Mouse (Mus musculus) embryonic facial prominence, embryonic 15.5 days (tissue): ENCODE results near the gene Sema5a. TPM values are rescaled to one million over a fixed set of nuclear protein-coding genes. Genes with fewer than 3 reads are reported as not detected.

ENCODE experiments used
- ATAC-seq: fragments of 200-750 bp; cut with Nextera tagmentation; 2 replicates; pipeline ENCODE4 v1.8.0; 2017; ENCODE audit warnings: low read depth, moderate TSS enrichment; ENCODE audit not compliant: insufficient number of reproducible peaks, low FRiP score, low TSS enrichment
- H3K27ac ChIP-seq: fragments of 300-500 bp; sonication (generic); replicated peaks from 2 replicates; pipeline ENCODE4 v1.5.1; 2015; ENCODE audit warnings: mild to moderate bottlenecking, inconsistent platforms
- H3K27me3 ChIP-seq: fragments of 300-500 bp; sonication (generic); 2 replicates; pipeline ENCODE4 v1.6.1; 2015; ENCODE audit warnings: inconsistent platforms
- H3K36me3 ChIP-seq: fragments of 300-500 bp; sonication (generic); 2 replicates; pipeline ENCODE4 v1.6.1; 2015; ENCODE audit warnings: mild to moderate bottlenecking, inconsistent platforms
- H3K4me1 ChIP-seq: fragments of 300-500 bp; sonication (generic); 2 replicates; pipeline ENCODE4 v1.6.1; 2015; ENCODE audit warnings: inconsistent platforms
- H3K4me2 ChIP-seq: fragments of 300-500 bp; sonication (generic); replicated peaks from 2 replicates; pipeline ENCODE4 v1.6.1; 2015; ENCODE audit warnings: mild to moderate bottlenecking, inconsistent platforms
- H3K4me3 ChIP-seq: fragments of 300-500 bp; sonication (generic); replicated peaks from 2 replicates; pipeline ENCODE4 v1.5.1; 2015; ENCODE audit warnings: mild to moderate bottlenecking, inconsistent platforms
- H3K9ac ChIP-seq: fragments of 300-500 bp; sonication (generic); 2 replicates; pipeline ENCODE4 v1.6.1; 2015; ENCODE audit warnings: inconsistent platforms
- H3K9me3 ChIP-seq: fragments of 300-500 bp; sonication (generic); replicated peaks from 2 replicates; pipeline ENCODE4 v1.6.1; 2016; ENCODE audit warnings: inconsistent platforms
- WGBS: fragments of 180-500 bp; shearing (Covaris S2); methylation state at CpG from one replicate; pipeline ENCODE4 v1.1.7; 2015; 5-methylcytosine and 5-hydroxymethylcytosine counted together
- polyA plus RNA-seq: library from polyadenylated mRNA; unstranded; fragments of >200 nt; fragmentation: Nextera tagmentation; extraction: Ambion mirVana; gene quantifications from 2 replicates; pipeline ENCODE4 v1.2.1, GENCODE M21; 2015

The Sema5a gene
- polyA plus RNA-seq, 1 experiment from 2014 or later, result 30.8 TPM

- Histone ChIP-seq H3K9ac (no peak overlapping the region), H3K9me3 (no peaks in the 10 kb centered on the region), H3K36me3 (0 out of 2 replicates have a peak, but pooled peaks cover 5% of the 10 kb centered on the region), H3K4me2 (no peak overlapping the region), H3K27me3 (no peaks in the 10 kb centered on the region), H3K4me1 (no peaks in the 10 kb centered on the region), H3K4me3 (no peak overlapping the region), H3K27ac (no peak overlapping the region)
- WGBS, result 59% methylated on average over 2 of the region's 2 CpGs
- ATAC-seq, result no peak
Observed at GRCm38 (mm10) chr15:32610776-32611175, 366.2 kb downstream of the Sema5a start.

DNA sequence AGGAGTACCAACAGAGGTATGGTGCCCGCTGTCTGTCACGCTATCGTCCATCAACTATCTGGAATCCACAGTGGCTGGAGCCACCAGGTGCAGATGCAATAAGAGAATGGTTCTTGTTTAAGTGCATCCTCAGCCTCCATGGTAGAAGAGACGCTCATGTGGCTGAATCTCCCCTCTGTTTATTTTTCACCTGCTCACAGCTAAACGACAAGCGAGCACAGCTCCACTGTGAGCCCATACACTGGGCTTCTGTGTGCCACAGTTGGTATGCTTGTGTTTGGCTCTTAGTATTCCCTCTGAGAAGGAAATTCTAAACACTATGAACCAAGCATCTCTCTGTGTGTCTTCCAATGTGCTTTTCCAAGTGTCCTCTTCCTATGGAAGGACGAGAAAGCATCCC, 366.6 kb downstream of the Sema5a start:
- no peak overlapping the region for H3K4me2 ChIP-seq
- H3K9me3 ChIP-seq, result no peaks in the 10 kb centered on the region
- no peak overlapping the region for H3K4me3 ChIP-seq
- no peaks in the 10 kb centered on the region for H3K4me1 ChIP-seq
- no peaks in the 10 kb centered on the region for H3K27me3 ChIP-seq
- H3K36me3 ChIP-seq, result 0 out of 2 replicates have a peak, but pooled peaks cover 5% of the 10 kb centered on the region
- ATAC-seq, result no peak
- 88% methylated on average over 7 of the region's 7 CpGs for WGBS
- no peak overlapping the region for H3K9ac ChIP-seq
- H3K27ac ChIP-seq, result no peak overlapping the region

DNA sequence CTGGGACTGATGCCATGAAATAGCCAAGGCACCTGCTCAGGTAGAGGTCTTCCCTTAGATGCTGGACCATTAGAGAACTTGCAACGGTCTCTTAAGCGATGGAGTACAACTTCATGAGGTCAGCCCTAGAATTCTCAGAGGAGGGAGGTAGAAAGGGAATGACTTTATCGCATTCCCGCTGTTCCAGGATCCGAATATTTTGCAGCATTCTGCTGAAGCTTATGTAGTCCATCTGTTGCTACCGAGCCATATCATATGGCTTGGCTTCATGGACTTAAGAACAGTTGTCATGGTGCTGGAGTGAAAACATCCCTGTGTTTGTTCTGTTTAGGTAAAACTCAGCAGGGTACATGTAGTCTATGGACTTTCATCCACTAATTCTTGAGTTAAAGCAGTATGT, 369.1 kb downstream of the Sema5a start:
- no peak for ATAC-seq
- H3K36me3 ChIP-seq, result 0 out of 2 replicates have a peak, but pooled peaks cover 5% of the 10 kb centered on the region
- no peak overlapping the region for H3K4me3 ChIP-seq
- no peak overlapping the region for H3K9ac ChIP-seq
- no peak overlapping the region for H3K4me2 ChIP-seq
- no peaks in the 10 kb centered on the region for H3K9me3 ChIP-seq
- WGBS, result 82% methylated on average over 6 of the region's 6 CpGs
- H3K4me1 ChIP-seq, result no peaks in the 10 kb centered on the region
- no peak overlapping the region for H3K27ac ChIP-seq
- H3K27me3 ChIP-seq, result no peaks in the 10 kb centered on the region

DNA sequence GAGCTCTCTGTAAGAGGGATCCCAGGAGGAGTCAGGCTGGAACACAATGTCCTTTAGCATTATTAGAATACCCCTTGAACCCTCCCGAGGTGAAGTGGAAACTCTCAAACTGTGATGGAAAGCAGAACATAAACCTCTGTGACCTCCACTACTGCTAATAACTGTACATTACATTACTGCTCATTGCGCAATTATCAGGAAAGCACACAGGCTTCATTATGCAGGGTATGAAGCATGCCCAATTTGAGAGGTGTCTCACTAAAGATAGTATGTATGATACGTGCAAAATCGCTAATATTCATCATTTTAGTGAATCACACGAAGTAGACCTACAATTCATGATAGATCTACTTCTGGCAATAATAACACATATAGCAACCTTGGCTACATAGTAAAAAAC, 371.2 kb downstream of the Sema5a start:
- H3K27ac ChIP-seq, result no peak overlapping the region
- no peaks in the 10 kb centered on the region for H3K4me1 ChIP-seq
- H3K4me2 ChIP-seq, result no peak overlapping the region
- no peaks in the 10 kb centered on the region for H3K9me3 ChIP-seq
- ATAC-seq, result no peak
- H3K36me3 ChIP-seq, result no peaks in the 10 kb centered on the region
- no peaks in the 10 kb centered on the region for H3K27me3 ChIP-seq
- WGBS, result 92% methylated on average over 5 of the region's 5 CpGs
- H3K9ac ChIP-seq, result no peak overlapping the region
- H3K4me3 ChIP-seq, result no peak overlapping the region

DNA sequence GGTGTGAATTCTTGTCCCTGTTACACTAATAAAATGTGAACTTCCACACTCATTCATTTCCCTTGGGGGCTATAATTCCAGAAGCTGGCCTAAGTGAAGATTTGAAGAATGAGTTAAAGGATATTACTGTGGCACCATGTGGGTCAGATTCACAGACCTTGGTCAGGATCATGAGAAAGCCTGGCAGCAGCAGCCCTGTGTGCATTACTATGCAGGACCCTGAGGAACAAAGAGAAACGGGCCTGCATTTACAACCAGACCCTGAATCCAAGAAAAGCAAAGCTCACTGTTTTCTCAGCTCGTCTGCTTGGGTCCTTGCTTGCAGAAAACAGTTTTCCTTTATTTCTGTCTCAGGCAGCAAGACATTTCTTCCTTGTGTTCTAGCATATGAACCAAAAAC, 374.6 kb downstream of the Sema5a start:
- no peaks in the 10 kb centered on the region for H3K9me3 ChIP-seq
- H3K9ac ChIP-seq, result no peak overlapping the region
- no peak overlapping the region for H3K27ac ChIP-seq
- H3K36me3 ChIP-seq, result no peaks in the 10 kb centered on the region
- no peak for ATAC-seq
- 68% methylated on average over 2 of the region's 2 CpGs for WGBS
- no peak overlapping the region for H3K4me3 ChIP-seq
- no peak overlapping the region for H3K4me2 ChIP-seq
- no peaks in the 10 kb centered on the region for H3K4me1 ChIP-seq
- H3K27me3 ChIP-seq, result no peaks in the 10 kb centered on the region

DNA sequence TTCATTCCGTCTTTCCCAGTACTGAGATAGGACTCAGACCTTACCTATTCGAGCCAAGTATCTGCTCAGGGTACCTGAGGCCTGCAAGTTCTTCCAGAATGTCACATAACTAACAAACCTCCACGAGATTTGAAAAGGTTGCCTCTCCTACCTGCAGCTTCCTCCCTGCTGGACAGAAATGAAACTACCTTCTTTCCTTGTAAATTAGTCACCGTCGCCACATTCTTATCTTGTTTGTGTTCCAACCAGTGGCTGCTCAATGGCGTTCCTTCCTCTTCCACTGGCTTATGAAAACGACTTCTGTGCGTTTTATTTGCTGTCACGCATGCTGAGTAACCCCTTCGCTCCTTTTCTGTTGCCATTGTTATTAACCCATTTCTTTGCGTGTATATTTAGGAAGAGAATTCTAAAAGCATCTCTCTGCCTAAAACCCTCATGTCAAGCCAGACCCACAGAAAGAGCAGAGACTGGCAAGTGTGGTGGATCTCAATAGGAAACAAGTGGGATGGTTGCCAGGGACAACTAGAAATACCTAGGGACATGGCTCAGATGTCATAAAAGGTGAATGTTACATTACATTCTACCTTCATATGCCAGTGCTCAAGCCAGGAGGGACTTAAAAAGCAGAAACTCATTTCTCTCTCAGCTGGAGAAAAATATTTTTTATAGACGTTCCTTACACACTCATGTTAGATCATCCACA, 378.6 kb downstream of the Sema5a start:
- 88% methylated on average over 12 of the region's 12 CpGs for WGBS
- no peaks in the 10 kb centered on the region for H3K4me1 ChIP-seq
- no peaks in the 10 kb centered on the region for H3K9me3 ChIP-seq
- H3K36me3 ChIP-seq, result no peaks in the 10 kb centered on the region
- H3K9ac ChIP-seq, result no peak overlapping the region
- ATAC-seq, result no peak
- no peak overlapping the region for H3K4me2 ChIP-seq
- no peak overlapping the region for H3K27ac ChIP-seq
- H3K27me3 ChIP-seq, result no peaks in the 10 kb centered on the region
- no peak overlapping the region for H3K4me3 ChIP-seq

DNA sequence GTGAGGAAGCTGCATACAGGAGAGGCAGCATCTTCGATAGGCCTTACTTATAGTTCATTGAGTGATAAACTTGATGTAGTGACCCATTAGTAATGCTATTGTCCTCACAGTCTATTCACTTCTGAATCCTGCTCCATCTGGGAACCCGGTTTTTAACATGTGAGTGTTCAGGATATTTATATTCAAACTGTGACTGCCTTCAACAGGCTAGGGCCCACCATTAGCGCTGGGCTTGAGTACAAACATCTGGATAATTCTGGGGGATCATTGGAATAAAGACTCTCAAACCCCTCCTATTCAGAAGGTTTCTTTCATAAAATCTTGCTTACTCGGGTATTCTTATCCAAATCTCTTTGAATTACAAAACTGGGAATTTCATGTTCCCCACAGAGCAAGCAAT, 379.5 kb downstream of the Sema5a start:
- 66% methylated on average over 4 of the region's 4 CpGs for WGBS
- no peak for ATAC-seq
- H3K9me3 ChIP-seq, result no peaks in the 10 kb centered on the region
- no peak overlapping the region for H3K4me3 ChIP-seq
- no peaks in the 10 kb centered on the region for H3K27me3 ChIP-seq
- H3K4me2 ChIP-seq, result no peak overlapping the region
- no peaks in the 10 kb centered on the region for H3K4me1 ChIP-seq
- H3K36me3 ChIP-seq, result no peaks in the 10 kb centered on the region
- H3K9ac ChIP-seq, result no peak overlapping the region
- H3K27ac ChIP-seq, result no peak overlapping the region

DNA sequence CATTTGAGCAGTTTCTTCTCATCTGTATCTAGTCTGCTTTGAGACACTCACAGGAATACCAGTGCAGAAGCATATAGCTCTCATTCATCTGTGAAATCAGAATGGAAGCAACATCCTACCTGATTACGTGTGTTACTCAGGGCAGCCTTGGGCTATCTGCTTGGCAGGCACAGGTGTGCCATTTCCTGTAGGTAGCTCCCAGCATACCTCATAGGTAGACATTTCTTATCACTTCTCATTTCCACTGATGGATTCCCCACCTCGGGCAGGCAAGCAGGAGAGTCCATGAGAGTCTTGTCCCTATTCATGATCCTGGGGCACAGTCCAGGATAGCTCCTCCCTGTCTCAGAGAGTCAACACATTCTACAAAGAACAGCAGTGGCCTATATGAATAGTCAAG, 381.4 kb downstream of the Sema5a start:
- 87% methylated on average over 2 of the region's 2 CpGs for WGBS
- no peaks in the 10 kb centered on the region for H3K9me3 ChIP-seq
- no peak overlapping the region for H3K4me2 ChIP-seq
- H3K4me1 ChIP-seq, result no peaks in the 10 kb centered on the region
- no peak overlapping the region for H3K27ac ChIP-seq
- H3K36me3 ChIP-seq, result peaks cover 3% of the 10 kb centered on the region; the same call in 1 of the 2 replicates
- H3K9ac ChIP-seq, result no peak overlapping the region
- no peaks in the 10 kb centered on the region for H3K27me3 ChIP-seq
- no peak for ATAC-seq
- H3K4me3 ChIP-seq, result no peak overlapping the region

- Histone ChIP-seq H3K36me3 (peaks cover 6% of the 10 kb centered on the region; the same call in 1 of the 2 replicates), H3K27ac (no peak overlapping the region), H3K27me3 (no peaks in the 10 kb centered on the region), H3K9ac (no peak overlapping the region), H3K4me1 (no peaks in the 10 kb centered on the region), H3K4me2 (no peak overlapping the region), H3K4me3 (no peak overlapping the region), H3K9me3 (no peaks in the 10 kb centered on the region)
- 95% methylated on average over 8 of the region's 8 CpGs for WGBS
- no peak for ATAC-seq
Observed at GRCm38 (mm10) chr15:32633713-32634112, 389.1 kb downstream of the Sema5a start.

DNA sequence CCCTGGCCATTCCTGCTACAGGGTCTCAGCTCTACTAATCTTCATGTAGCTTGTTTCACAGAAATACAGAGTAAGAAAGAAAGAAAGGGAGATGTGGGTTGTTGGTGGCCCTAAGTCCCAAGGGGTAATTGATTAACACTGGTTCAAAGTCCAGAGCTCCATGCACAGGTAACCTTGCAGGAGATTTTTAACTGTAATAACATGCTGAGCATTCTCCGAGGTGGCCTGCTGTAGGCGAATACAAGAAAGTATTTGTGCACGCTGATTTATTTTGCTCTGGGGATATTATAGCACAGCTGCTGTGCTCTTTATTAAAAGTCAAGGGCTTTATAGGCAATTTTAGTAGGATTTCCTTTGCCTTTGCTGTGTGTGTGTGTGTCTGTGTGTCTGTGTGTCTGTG, 393.3 kb downstream of the Sema5a start:
- 63% methylated on average over 3 of the region's 3 CpGs for WGBS
- no peaks in the 10 kb centered on the region for H3K27me3 ChIP-seq
- no peak for ATAC-seq
- H3K36me3 ChIP-seq, result 0 out of 2 replicates have a peak, but pooled peaks cover 4% of the 10 kb centered on the region
- H3K9ac ChIP-seq, result no peak overlapping the region
- no peaks in the 10 kb centered on the region for H3K4me1 ChIP-seq
- no peaks in the 10 kb centered on the region for H3K9me3 ChIP-seq
- no peak overlapping the region for H3K27ac ChIP-seq
- no peak overlapping the region for H3K4me2 ChIP-seq
- H3K4me3 ChIP-seq, result no peak overlapping the region

DNA sequence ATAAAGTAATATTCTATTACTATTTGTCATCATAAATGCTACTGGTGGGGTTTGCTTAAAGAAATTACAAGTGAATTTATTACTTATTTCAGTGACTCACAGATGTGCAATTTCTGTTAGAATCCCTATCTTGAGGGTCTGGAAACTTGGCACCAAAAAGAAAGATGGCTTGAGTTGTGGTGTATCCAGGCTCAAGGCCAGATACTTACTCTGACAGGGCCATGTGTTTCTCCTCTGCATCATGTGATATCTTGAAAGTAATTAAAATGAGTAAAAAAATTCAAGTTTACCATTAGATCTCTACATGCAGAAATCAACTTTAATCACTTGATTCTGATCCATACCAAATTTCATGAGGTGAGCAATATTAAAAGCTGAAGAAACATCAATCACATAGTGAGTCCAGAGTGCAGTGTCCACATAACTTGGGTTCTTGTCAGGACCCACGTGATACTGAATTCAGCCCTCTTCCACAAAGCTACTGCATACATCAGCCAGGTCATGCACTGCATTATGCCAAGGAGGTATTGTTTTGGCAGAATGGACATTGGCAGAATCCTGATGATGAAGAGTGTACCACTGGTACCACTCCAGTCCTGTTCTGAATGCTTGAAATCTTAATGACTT, 402.6 kb downstream of the Sema5a start:
- Histone ChIP-seq H3K4me2 (no peak overlapping the region), H3K9ac (no peak overlapping the region), H3K4me3 (no peak overlapping the region), H3K4me1 (no peaks in the 10 kb centered on the region), H3K27me3 (no peaks in the 10 kb centered on the region), H3K27ac (no peak overlapping the region), H3K36me3 (no peaks in the 10 kb centered on the region), H3K9me3 (no peaks in the 10 kb centered on the region)
- ATAC-seq, result no peak
- 83% methylated on average over 1 of the region's 1 CpGs for WGBS

DNA sequence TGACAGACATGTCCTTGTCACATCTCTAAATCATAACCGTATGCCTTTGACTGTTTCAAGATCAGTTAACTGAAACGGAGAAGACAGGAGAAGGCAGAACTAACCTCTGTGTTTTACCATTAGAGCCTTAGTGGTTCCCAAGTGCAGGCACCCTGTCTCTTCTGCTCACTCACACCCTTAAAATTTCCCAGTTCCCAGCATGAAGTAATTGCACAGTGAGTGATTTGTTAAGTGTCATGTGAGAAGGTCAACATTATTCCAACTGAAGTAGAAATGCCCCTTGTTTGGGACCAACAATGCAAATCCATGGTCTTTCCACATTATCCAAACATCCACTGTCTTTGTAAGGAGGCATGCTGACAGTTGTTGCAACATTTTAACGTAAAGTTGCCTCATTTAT, 409.4 kb downstream of the Sema5a start:
- no peak for ATAC-seq
- no peak overlapping the region for H3K9ac ChIP-seq
- 78% methylated on average over 3 of the region's 3 CpGs for WGBS
- H3K4me3 ChIP-seq, result no peak overlapping the region
- no peak overlapping the region for H3K27ac ChIP-seq
- H3K4me2 ChIP-seq, result no peak overlapping the region
- H3K27me3 ChIP-seq, result no peaks in the 10 kb centered on the region
- H3K9me3 ChIP-seq, result no peaks in the 10 kb centered on the region
- H3K4me1 ChIP-seq, result peaks cover 10% of the 10 kb centered on the region; the same call in 1 of the 2 replicates
- no peaks in the 10 kb centered on the region for H3K36me3 ChIP-seq
